In the genomic region with DNA sequence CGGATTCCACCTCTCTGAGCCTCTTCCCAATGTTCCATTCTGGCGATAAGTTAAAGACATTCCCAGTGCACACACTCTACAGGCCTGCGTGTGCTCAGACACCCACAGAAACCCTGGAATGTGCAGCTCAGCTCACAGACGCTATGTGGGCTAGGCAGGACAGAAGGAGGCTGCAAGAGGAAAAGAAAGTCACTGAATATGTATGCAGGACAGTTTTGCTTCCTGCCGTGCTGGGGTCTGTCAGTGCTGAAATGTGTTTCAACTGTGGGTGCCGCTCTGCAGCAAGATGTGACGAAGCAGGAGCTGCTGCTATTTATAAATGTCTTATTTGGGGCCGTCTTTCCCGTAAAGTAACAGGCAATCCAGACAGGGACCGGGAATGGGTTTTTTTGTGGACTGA, we compare ENCODE assay signal across 10 mouse cellular contexts. TPM values are rescaled to one million over a fixed set of nuclear protein-coding genes. Genes with fewer than 3 reads are reported as not detected.
DNase-seq lines count a peak whose midpoint lies in the region; ATAC-seq and TF ChIP-seq lines count a peak whose summit lies in the region.
"Had no signal": no experiment of that assay in that cellular context is flagged by ENCODE, and none has a peak within 500 bp of the region (broad histone marks: within the 10 kb centered on the region; RNA-seq: fewer than 3 reads in every experiment).

No protein-coding gene starts in this region.

- no peak for TF ChIP-seq POLR2A in lung, adult 2 months (IDR thresholded peaks at IDR 0.05; ENCODE audit: borderline replicate concordance, extremely low read depth, low read depth, low read length)

- H3K9ac ChIP-seq in forebrain, embryonic 13.5 days = no peak overlapping the region
- no peak overlapping the region for H3K9ac ChIP-seq in forebrain, embryonic 14.5 days (ENCODE audit: low read length)
- no peak overlapping the region for H3K9ac ChIP-seq in lung, embryonic 14.5 days
- no peak overlapping the region for H3K9ac ChIP-seq in stomach, embryonic 15.5 days
- H3K9ac ChIP-seq: limb, embryonic 12.5 days had no signal

- no peak for TF ChIP-seq CTCF in lung, embryonic 14.5 days (IDR thresholded peaks at IDR 0.05; ENCODE audit: low read depth)
- no peak for TF ChIP-seq CTCF in lung, adult 2 months (IDR thresholded peaks at IDR 0.05; ENCODE audit: insufficient read depth, low read length)

- no peak overlapping the region for H3K27ac ChIP-seq in forebrain, embryonic 13.5 days
- no peak overlapping the region for H3K27ac ChIP-seq in forebrain, embryonic 14.5 days (ENCODE audit: low read depth, low read length)
- H3K27ac ChIP-seq in lung, embryonic 14.5 days (ENCODE audit: low read depth) = peak overlapping the region; percentile 19; the same call in 1 of the 2 replicates
- H3K27ac ChIP-seq in stomach, embryonic 15.5 days = peak overlapping the region; percentile 44
- H3K27ac ChIP-seq: limb, embryonic 12.5 days had no signal

- H3K4me1 ChIP-seq in forebrain, embryonic 13.5 days = peaks cover 5% of the 10 kb centered on the region
- no peaks in the 10 kb centered on the region for H3K4me1 ChIP-seq in forebrain, embryonic 14.5 days (ENCODE audit: control insufficient read depth, insufficient read depth, low read length)
- H3K4me1 ChIP-seq in lung, embryonic 14.5 days (ENCODE audit: insufficient read depth) = peaks cover 15% of the 10 kb centered on the region
- H3K4me1 ChIP-seq in lung, adult 2 months (ENCODE audit: control insufficient read depth, insufficient read depth, low read length) = no peaks in the 10 kb centered on the region
- H3K4me1 ChIP-seq in stomach, embryonic 15.5 days = peaks cover 33% of the 10 kb centered on the region

- no peaks in the 10 kb centered on the region for H3K36me3 ChIP-seq in forebrain, embryonic 13.5 days (ENCODE audit: poor library complexity, severe bottlenecking)
- no peaks in the 10 kb centered on the region for H3K36me3 ChIP-seq in forebrain, embryonic 14.5 days (ENCODE audit: control insufficient read depth, insufficient read depth, low read length)
- no peaks in the 10 kb centered on the region for H3K36me3 ChIP-seq in lung, embryonic 14.5 days (ENCODE audit: insufficient read depth)
- H3K36me3 ChIP-seq in stomach, embryonic 15.5 days = no peaks in the 10 kb centered on the region
- H3K36me3 ChIP-seq: limb, embryonic 12.5 days had no signal

- no peak for DNase-seq in forebrain, embryonic 14.5 days (ENCODE audit: low spot score)
- no peak for DNase-seq in lung, embryonic 14.5 days
- DNase-seq in lung, adult 2 months = no peak
- DNase-seq in left cerebral cortex, adult 18-20 months (ENCODE audit: low spot score in 2 of 2) = peak; percentile 55 to 83
- no peak for DNase-seq in kidney, adult 18-20 months
- no peak for DNase-seq in urinary bladder, postnatal 14 days (ENCODE audit: low spot score)
- DNase-seq: cerebellum, adult 9-10 months had no signal

- H3K4me2 ChIP-seq in forebrain, embryonic 13.5 days = no peak overlapping the region
- no peak overlapping the region for H3K4me2 ChIP-seq in forebrain, embryonic 14.5 days (ENCODE audit: low read length)
- no peak overlapping the region for H3K4me2 ChIP-seq in lung, embryonic 14.5 days
- 0 out of 2 replicates have a peak overlapping the region, but pooled peaks have one; percentile 19 for H3K4me2 ChIP-seq in stomach, embryonic 15.5 days
- H3K4me2 ChIP-seq: limb, embryonic 12.5 days had no signal

- no peaks in the 10 kb centered on the region for H3K9me3 ChIP-seq in forebrain, embryonic 13.5 days (replicated peaks)
- H3K9me3 ChIP-seq in forebrain, embryonic 14.5 days (replicated peaks; ENCODE audit: control insufficient read depth, low read length) = 0 out of 2 replicates have a peak, but pooled peaks cover 2% of the 10 kb centered on the region
- H3K9me3 ChIP-seq in lung, embryonic 14.5 days (ENCODE audit: low read depth, low read length) = no peaks in the 10 kb centered on the region
- no peaks in the 10 kb centered on the region for H3K9me3 ChIP-seq in stomach, embryonic 15.5 days
- H3K9me3 ChIP-seq: limb, embryonic 12.5 days had no signal

- H3K27me3 ChIP-seq in forebrain, embryonic 13.5 days = no peaks in the 10 kb centered on the region
- no peaks in the 10 kb centered on the region for H3K27me3 ChIP-seq in forebrain, embryonic 14.5 days (replicated peaks; ENCODE audit: control insufficient read depth, insufficient read depth, low read length)
- H3K27me3 ChIP-seq in lung, embryonic 14.5 days (ENCODE audit: insufficient read depth, low read length) = no peaks in the 10 kb centered on the region
- no peaks in the 10 kb centered on the region for H3K27me3 ChIP-seq in stomach, embryonic 15.5 days (replicated peaks)
- H3K27me3 ChIP-seq: limb, embryonic 12.5 days had no signal

- WGBS in forebrain, embryonic 13.5 days = 82% methylated on average over 10 of the region's 10 CpGs
- 77% methylated on average over 10 of the region's 10 CpGs for WGBS in forebrain, embryonic 14.5 days
- WGBS in lung, embryonic 14.5 days = 36% methylated on average over 10 of the region's 10 CpGs
- 46% methylated on average over 10 of the region's 10 CpGs for WGBS in lung, adult 2 months
- 28% methylated on average over 10 of the region's 10 CpGs for WGBS in stomach, embryonic 15.5 days

- peak; percentile 30; the same call in 1 of the 2 replicates for ATAC-seq in forebrain, embryonic 13.5 days
- ATAC-seq in forebrain, embryonic 14.5 days = no peak
- ATAC-seq in lung, embryonic 14.5 days (ENCODE audit: insufficient read depth) = peak; percentile 36; the same call in 1 of the 2 replicates
- no peak for ATAC-seq in stomach, embryonic 15.5 days (ENCODE audit: insufficient read depth, low FRiP score, low read depth)

- H3K4me3 ChIP-seq in forebrain, embryonic 13.5 days = no peak overlapping the region
- no peak overlapping the region for H3K4me3 ChIP-seq in forebrain, embryonic 14.5 days (ENCODE audit: low read depth, low read length)
- no peak overlapping the region for H3K4me3 ChIP-seq in lung, embryonic 14.5 days (ENCODE audit: low read depth, low read length)
- no peak overlapping the region for H3K4me3 ChIP-seq in lung, adult 2 months (replicated peaks; ENCODE audit: extremely low read depth, low read depth, low read length)
- no peak overlapping the region for H3K4me3 ChIP-seq in stomach, embryonic 15.5 days (replicated peaks)
- H3K4me3 ChIP-seq: limb, embryonic 12.5 days had no signal

RNA-seq across cellular contexts. Expression of gene Uck2, which starts 25.4 kb away (rescaled TPM):
- polyA plus RNA-seq in forebrain, embryonic 13.5 days (2015; fragmentation: Nextera tagmentation; extraction: Ambion mirVana) = 72.7 and 73.6 TPM in 2 replicates
- 54.1 and 58.1 TPM in 2 replicates for polyA plus RNA-seq in forebrain, embryonic 14.5 days (2014; fragmentation: Nextera tagmentation; extraction: Ambion mirVana)
- polyA plus RNA-seq in lung, embryonic 14.5 days (2014; fragmentation: Nextera tagmentation; extraction: Ambion mirVana) = 98.3 and 98.8 TPM in 2 replicates
- 12.6 and 17.4 TPM in 2 replicates for polyA plus RNA-seq in lung, adult 2 months (2012; rRNA removed)
- total RNA-seq in left cerebral cortex, adult 18-20 months (2021) = 10 to 100 TPM; 29.2 to 39.2 TPM
- 73.3 and 79.9 TPM in 2 replicates for polyA plus RNA-seq in stomach, embryonic 15.5 days (2015; fragmentation: Nextera tagmentation; extraction: Ambion mirVana)

RNA-seq across cellular contexts. Expression of gene Tmco1, which starts 48.5 kb away (rescaled TPM):
- 73.7 and 74.1 TPM in 2 replicates for polyA plus RNA-seq in forebrain, embryonic 13.5 days (2015; fragmentation: Nextera tagmentation; extraction: Ambion mirVana)
- 81.7 and 84.0 TPM in 2 replicates for polyA plus RNA-seq in forebrain, embryonic 14.5 days (2014; fragmentation: Nextera tagmentation; extraction: Ambion mirVana)
- polyA plus RNA-seq in lung, embryonic 14.5 days (2014; fragmentation: Nextera tagmentation; extraction: Ambion mirVana) = 91.5 and 93.1 TPM in 2 replicates
- 42.7 and 56.7 TPM in 2 replicates for polyA plus RNA-seq in lung, adult 2 months (2012; rRNA removed)
- total RNA-seq in left cerebral cortex, adult 18-20 months (2021) = 10 to 100 TPM; 46.0 to 51.6 TPM
- polyA plus RNA-seq in stomach, embryonic 15.5 days (2015; fragmentation: Nextera tagmentation; extraction: Ambion mirVana) = 86.2 and 94.3 TPM in 2 replicates

Comparison
In these comparisons a context has a peak if more than half of its experiments do, and no peak if none do; other contexts are left out.
1. ATAC-seq: peak in forebrain, embryonic 13.5 days (single experiment) and lung, embryonic 14.5 days (single experiment); none in forebrain, embryonic 14.5 days (single experiment) and stomach, embryonic 15.5 days (single experiment).
2. H3K27ac ChIP-seq: peak in lung, embryonic 14.5 days (single experiment) and stomach, embryonic 15.5 days (single experiment); none in forebrain, embryonic 13.5 days (single experiment) and forebrain, embryonic 14.5 days (single experiment).
3. DNase-seq: peak in left cerebral cortex, adult 18-20 months (2 of 2); none in forebrain, embryonic 14.5 days (single experiment), lung, embryonic 14.5 days (single experiment), lung, adult 2 months (single experiment), kidney, adult 18-20 months (single experiment) and urinary bladder, postnatal 14 days (single experiment).